In the genomic region with DNA sequence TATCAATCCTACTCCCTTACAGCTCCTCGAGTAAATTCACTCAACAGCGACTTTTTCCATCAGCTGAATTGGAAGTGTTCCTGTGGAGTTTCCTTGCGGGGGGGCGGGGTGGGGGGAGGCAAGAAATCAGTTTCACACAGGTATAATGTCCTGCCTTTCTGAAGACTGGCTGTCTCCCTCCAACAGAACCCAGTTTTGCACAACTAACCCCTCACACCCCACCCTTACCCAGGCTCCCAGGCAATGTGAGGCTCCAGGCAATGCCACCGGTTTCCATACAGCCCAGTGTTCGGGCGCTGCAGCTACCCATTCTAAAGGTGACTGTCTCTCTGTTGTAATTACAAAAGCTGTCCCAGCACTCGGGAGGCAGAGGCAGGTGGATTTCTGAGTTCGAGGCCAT, we compare ENCODE assay signal across 15 mouse cellular contexts.
"Had no signal": no experiment of that assay in that cellular context is flagged by ENCODE, and none has a peak within 500 bp of the region (broad histone marks: within the 10 kb centered on the region; RNA-seq: fewer than 3 reads in every experiment).

No protein-coding gene starts in this region.

- H3K9ac ChIP-seq: limb, embryonic 15.5 days; neural tube, embryonic 13.5 days; stomach, embryonic 15.5 days had no signal

- H3K9me3 ChIP-seq: limb, embryonic 15.5 days; neural tube, embryonic 13.5 days; stomach, embryonic 15.5 days had no signal

- H3K36me3 ChIP-seq: limb, embryonic 15.5 days; neural tube, embryonic 13.5 days; stomach, embryonic 15.5 days had no signal

- DNase-seq: kidney, adult 2 months; kidney, postnatal 36 days; layer of hippocampus, adult 9-11 months; layer of hippocampus, postnatal 36 days; lung, adult 2 months; lung, postnatal 36 days; right cerebral cortex, postnatal 14 days; thymus, adult 2 months; thymus, postnatal 25 days had no signal

- H3K27me3 ChIP-seq: limb, embryonic 15.5 days; neural tube, embryonic 13.5 days; stomach, embryonic 15.5 days had no signal

- ATAC-seq: intestine, embryonic 16.5 days; lung, postnatal 0 days had no signal

- H3K4me2 ChIP-seq: stomach, embryonic 15.5 days had no signal

- H3K27ac ChIP-seq: kidney, postnatal 0 days; limb, embryonic 15.5 days; stomach, embryonic 15.5 days had no signal

- H3K4me3 ChIP-seq: limb, embryonic 15.5 days; neural tube, embryonic 13.5 days; stomach, embryonic 15.5 days had no signal
